Mouse (Mus musculus): ENCODE data around the gene Pacrg. TPM values are rescaled to one million over a fixed set of nuclear protein-coding genes. Genes with fewer than 3 reads are reported as not detected.

Gene Pacrg
- total and polyA plus RNA-seq, 2 experiments from 2014 or later = 6.2 to 20.7 TPM

DNA sequence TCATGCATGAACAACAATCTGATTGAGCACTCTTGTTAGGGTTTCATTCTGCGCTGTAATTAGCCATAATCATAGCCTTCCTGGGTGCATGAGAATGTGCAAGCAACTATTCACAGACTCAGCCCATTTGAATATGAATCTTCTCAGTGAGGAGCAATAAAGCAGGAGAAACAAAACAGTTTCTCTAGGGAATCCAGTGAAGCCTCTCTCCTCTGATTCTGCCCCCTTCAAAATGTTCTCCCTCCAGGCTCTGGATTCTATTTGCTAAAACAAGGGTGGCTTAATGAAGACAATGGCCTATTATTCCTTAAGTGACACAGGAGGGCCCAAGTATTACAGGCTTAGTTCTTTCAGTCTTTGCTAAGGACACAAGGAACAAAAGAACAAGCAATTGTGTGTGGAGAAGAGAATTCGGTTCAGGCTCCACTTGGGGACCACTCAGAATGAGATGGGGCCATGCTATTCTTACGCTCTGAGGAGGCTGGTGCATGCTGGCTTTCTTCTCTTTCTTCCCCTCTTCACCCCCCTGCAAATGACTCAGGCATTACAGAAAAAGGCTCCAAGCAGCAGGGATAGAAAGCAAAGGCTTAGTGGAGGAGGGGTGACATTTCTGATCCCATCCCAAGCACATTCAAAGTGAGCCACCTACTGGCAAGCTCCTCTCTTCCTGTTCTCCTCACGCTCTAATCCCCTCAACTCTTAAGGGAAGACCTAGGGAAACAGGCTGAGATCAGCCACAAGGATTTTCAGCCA lies 95.2 kb downstream of the Pacrg start:
- Histone ChIP-seq H3K36me3 (ENCODE audit: insufficient read depth) (no peaks in the 10 kb centered on the region), H3K9me3 (ENCODE audit: low read length) (no peaks in the 10 kb centered on the region), H3K4me3 (ENCODE audit: low read depth, low read length) (no peak overlapping the region), H3K4me2 (ENCODE audit: low read depth) (no peak overlapping the region), H3K4me1 (ENCODE audit: insufficient read depth) (no peaks in the 10 kb centered on the region), H3K27me3 (ENCODE audit: insufficient read depth, low read length) (no peaks in the 10 kb centered on the region), H3K27ac (ENCODE audit: low read depth, low read length) (peak overlapping the region; percentile 69), H3K9ac (no peak overlapping the region)
- peak; percentile 96 for ATAC-seq
- peak; percentile 87 for DNase-seq
- peak; percentile 84 for TF ChIP-seq CTCF (IDR thresholded peaks at IDR 0.05; ENCODE audit: low read depth)
- WGBS = 6% methylated on average over 4 of the region's 4 CpGs

DNA sequence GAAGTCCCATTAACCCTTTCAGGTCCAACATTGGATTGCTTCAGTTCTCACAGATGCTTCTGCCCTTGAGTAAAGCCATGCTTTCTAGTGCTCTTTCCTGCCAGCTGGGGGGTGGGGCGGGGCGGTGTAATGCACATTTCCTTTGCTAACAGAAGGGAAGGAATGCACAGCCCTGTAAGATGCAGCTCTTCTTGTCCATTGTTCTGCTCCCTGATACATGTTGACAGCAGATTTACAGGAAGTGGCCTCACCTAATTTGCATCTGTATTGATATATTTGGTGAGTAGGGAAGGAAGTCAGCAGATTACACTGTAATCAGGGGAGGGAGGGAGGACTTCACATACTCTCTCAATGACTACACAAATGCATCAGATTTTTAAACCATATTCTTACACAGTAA lies 100.0 kb downstream of the Pacrg start:
- H3K4me3 ChIP-seq (ENCODE audit: low read depth, low read length) = no peak overlapping the region
- H3K4me2 ChIP-seq (ENCODE audit: low read depth) = no peak overlapping the region
- no peaks in the 10 kb centered on the region for H3K9me3 ChIP-seq (ENCODE audit: low read length)
- no peak overlapping the region for H3K27ac ChIP-seq (ENCODE audit: low read depth, low read length)
- DNase-seq (no peak), ATAC-seq (no peak)
- no peaks in the 10 kb centered on the region for H3K36me3 ChIP-seq (ENCODE audit: insufficient read depth)
- H3K27me3 ChIP-seq (ENCODE audit: insufficient read depth, low read length) = no peaks in the 10 kb centered on the region
- no peak overlapping the region for H3K9ac ChIP-seq
- 91% methylated on average over 2 of the region's 2 CpGs for WGBS
- H3K4me1 ChIP-seq (ENCODE audit: insufficient read depth) = no peaks in the 10 kb centered on the region
- no peak for TF ChIP-seq CTCF (IDR thresholded peaks at IDR 0.05; ENCODE audit: low read depth)

DNA sequence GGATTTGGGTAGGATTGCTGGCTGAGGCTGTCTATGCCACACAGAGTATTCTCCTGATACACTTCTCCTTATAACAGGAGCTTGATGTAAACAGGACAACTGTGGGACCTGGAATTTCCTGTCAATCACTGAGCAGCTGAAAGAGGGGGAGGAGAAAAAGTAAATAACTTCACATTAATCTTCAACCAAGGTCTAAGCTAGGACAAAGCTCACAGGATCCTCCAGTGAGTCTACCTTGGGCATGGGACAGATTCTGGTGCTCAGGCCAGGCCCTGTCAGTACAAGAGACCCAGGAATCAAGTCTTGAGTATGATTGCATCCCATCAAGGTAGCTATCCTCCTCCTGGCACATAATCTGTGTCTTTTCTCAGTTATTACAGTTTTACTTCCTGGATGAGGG lies 102.1 kb downstream of the Pacrg start:
- ATAC-seq (no peak), DNase-seq (no peak)
- H3K9me3 ChIP-seq (ENCODE audit: low read length) = no peaks in the 10 kb centered on the region
- TF ChIP-seq CTCF (IDR thresholded peaks at IDR 0.05; ENCODE audit: low read depth) = no peak
- no peak overlapping the region for H3K9ac ChIP-seq
- H3K27ac ChIP-seq (ENCODE audit: low read depth, low read length) = no peak overlapping the region
- no peak overlapping the region for H3K4me2 ChIP-seq (ENCODE audit: low read depth)
- H3K4me3 ChIP-seq (ENCODE audit: low read depth, low read length) = no peak overlapping the region
- no peaks in the 10 kb centered on the region for H3K4me1 ChIP-seq (ENCODE audit: insufficient read depth)
- H3K36me3 ChIP-seq (ENCODE audit: insufficient read depth) = no peaks in the 10 kb centered on the region
- no peaks in the 10 kb centered on the region for H3K27me3 ChIP-seq (ENCODE audit: insufficient read depth, low read length)

DNA sequence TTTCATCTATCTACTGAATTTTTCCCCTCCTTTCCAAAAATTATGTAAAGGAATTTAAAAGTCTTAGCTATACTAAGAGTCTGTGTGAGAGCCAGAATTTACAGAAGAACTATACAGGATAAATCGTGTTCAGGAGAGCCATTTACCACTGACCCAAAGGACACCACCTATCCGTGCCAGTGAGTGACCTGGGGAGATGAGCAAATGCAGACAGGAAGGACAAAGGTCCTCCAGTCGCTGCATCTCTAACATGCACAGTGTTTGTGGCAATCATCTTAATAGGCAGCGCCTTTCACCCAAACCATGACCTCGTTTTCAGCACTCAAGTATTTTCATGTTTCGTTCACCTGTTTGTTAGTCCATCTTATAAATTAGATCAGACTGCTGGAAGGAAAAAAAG lies 105.4 kb downstream of the Pacrg start:
- Histone ChIP-seq H3K27ac (ENCODE audit: low read depth, low read length) (no peak overlapping the region), H3K36me3 (ENCODE audit: insufficient read depth) (no peaks in the 10 kb centered on the region), H3K9ac (no peak overlapping the region), H3K4me1 (ENCODE audit: insufficient read depth) (no peaks in the 10 kb centered on the region; the same call in 1 of the 2 replicates), H3K9me3 (ENCODE audit: low read length) (no peaks in the 10 kb centered on the region), H3K27me3 (ENCODE audit: insufficient read depth, low read length) (no peaks in the 10 kb centered on the region), H3K4me3 (ENCODE audit: low read depth, low read length) (no peak overlapping the region), H3K4me2 (ENCODE audit: low read depth) (no peak overlapping the region)
- DNase-seq (no peak), ATAC-seq (no peak)
- no peak for TF ChIP-seq CTCF (IDR thresholded peaks at IDR 0.05; ENCODE audit: low read depth)
- WGBS = 41% methylated on average over 6 of the region's 6 CpGs

DNA sequence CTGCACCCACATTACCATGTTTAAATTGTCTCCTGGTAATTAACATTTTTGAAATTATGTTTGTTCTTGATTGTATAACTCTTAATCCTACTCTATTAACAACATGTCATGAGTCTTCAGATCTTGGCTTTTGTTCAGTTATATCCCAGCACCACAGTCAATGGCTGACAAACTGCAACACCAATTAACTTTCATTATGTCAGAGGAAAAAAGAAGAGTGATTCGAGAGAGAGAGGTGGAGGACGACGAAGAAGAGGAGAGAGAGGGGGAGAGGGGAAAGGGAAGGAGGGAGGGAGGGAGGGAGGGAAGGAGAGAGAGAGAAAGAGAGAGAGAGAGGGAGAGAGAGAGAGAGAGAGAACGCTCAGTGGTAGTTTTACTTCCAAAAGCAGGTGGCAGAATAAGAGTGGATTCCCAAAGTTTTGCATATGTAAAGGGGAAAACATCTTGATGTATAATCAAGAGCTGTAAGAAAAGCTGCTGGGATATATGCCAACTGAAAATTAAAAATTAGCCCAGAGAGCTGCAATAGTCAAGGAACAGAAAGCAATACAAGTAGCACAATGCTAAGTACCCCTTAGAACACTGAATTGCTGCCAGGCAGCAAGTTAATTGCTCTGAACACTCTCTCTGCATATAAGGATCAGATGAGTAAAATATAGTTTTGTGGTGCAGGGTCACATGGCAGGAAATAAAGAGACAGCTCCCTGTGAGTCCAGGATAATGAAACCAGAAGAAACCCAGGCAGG lies 107.6 kb downstream of the Pacrg start:
- WGBS = 13% methylated on average over 4 of the region's 4 CpGs
- Histone ChIP-seq H3K9me3 (ENCODE audit: low read length) (no peaks in the 10 kb centered on the region), H3K27me3 (ENCODE audit: insufficient read depth, low read length) (no peaks in the 10 kb centered on the region), H3K9ac (no peak overlapping the region), H3K27ac (ENCODE audit: low read depth, low read length) (no peak overlapping the region), H3K36me3 (ENCODE audit: insufficient read depth) (no peaks in the 10 kb centered on the region), H3K4me3 (ENCODE audit: low read depth, low read length) (no peak overlapping the region), H3K4me1 (ENCODE audit: insufficient read depth) (no peaks in the 10 kb centered on the region; the same call in 1 of the 2 replicates), H3K4me2 (ENCODE audit: low read depth) (no peak overlapping the region)
- DNase-seq (peak; percentile 37), ATAC-seq (peak; percentile 66)
- no peak for TF ChIP-seq CTCF (IDR thresholded peaks at IDR 0.05; ENCODE audit: low read depth)

DNA sequence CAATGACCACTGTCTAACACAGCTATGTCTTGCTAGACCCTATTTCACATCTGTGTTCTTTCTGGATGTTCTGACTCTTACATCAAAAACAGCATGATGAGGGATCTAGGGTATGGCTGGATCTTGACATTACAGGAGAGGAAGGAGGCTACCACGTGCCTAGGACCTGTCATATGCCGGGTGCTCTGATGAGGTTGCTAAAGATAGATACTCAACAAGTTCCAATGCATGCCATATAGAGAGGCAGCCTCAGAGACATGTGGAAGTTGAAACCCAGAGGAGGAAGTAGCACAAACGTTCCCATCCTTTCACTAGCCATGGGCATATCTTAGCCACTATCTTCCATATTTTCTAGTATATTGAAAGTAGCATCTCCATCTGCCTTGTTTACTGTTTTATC lies 115.3 kb downstream of the Pacrg start:
- H3K4me1 ChIP-seq (ENCODE audit: insufficient read depth) = peaks cover under 1% of the 10 kb centered on the region; the same call in 1 of the 2 replicates
- H3K36me3 ChIP-seq (ENCODE audit: insufficient read depth) = no peaks in the 10 kb centered on the region
- H3K9me3 ChIP-seq (ENCODE audit: low read length) = no peaks in the 10 kb centered on the region
- H3K27me3 ChIP-seq (ENCODE audit: insufficient read depth, low read length) = no peaks in the 10 kb centered on the region
- WGBS = 92% methylated on average over 3 of the region's 3 CpGs
- no peak for TF ChIP-seq CTCF (IDR thresholded peaks at IDR 0.05; ENCODE audit: low read depth)
- no peak overlapping the region for H3K27ac ChIP-seq (ENCODE audit: low read depth, low read length)
- no peak overlapping the region for H3K4me2 ChIP-seq (ENCODE audit: low read depth)
- H3K9ac ChIP-seq = no peak overlapping the region
- no peak for DNase-seq
- no peak for ATAC-seq
- H3K4me3 ChIP-seq (ENCODE audit: low read depth, low read length) = no peak overlapping the region

DNA sequence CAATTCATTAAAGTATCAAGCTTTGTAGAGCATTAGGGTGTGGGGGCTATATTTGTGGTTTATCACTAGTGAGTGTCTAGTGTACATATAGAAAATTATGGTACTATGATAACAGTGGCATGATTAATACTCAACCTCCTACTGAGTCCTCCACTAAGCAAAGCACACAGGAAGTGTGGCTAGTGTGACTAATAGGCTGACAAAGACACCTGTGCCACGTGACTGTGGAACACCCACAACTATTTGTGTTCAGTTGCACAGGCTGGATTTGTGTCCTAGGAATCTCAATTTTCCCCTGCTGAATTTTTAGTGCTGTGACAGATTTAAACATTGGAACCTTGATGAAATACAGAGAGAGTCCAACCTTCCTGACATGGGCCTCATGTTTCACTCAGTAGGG lies 118.5 kb downstream of the Pacrg start:
- Histone ChIP-seq H3K4me2 (ENCODE audit: low read depth) (no peak overlapping the region), H3K9me3 (ENCODE audit: low read length) (no peaks in the 10 kb centered on the region), H3K9ac (no peak overlapping the region), H3K27ac (ENCODE audit: low read depth, low read length) (no peak overlapping the region), H3K4me3 (ENCODE audit: low read depth, low read length) (no peak overlapping the region), H3K36me3 (ENCODE audit: insufficient read depth) (no peaks in the 10 kb centered on the region), H3K27me3 (ENCODE audit: insufficient read depth, low read length) (no peaks in the 10 kb centered on the region), H3K4me1 (ENCODE audit: insufficient read depth) (peaks cover 7% of the 10 kb centered on the region; the same call in 1 of the 2 replicates)
- 91% methylated on average over 1 of the region's 1 CpGs for WGBS
- no peak for DNase-seq
- no peak for TF ChIP-seq CTCF (IDR thresholded peaks at IDR 0.05; ENCODE audit: low read depth)
- ATAC-seq = no peak

Data from forebrain, postnatal 0 days (tissue).